Mouse (Mus musculus): ENCODE measurements around the gene Gm11172. TPM values are rescaled to one million over a fixed set of nuclear protein-coding genes. Genes with fewer than 3 reads are reported as not detected.

Gm11172 gene
- polyA plus RNA-seq, 1 experiment = not detected

- Histone ChIP-seq H3K27me3 (replicated peaks; ENCODE audit: control insufficient read depth, insufficient read depth, low read length) (no peaks in the 10 kb centered on the region), H3K27ac (ENCODE audit: insufficient read depth, low read depth, low read length) (no peak overlapping the region), H3K4me1 (ENCODE audit: control insufficient read depth, insufficient read depth, low read length) (peaks cover 4% of the 10 kb centered on the region), H3K4me3 (ENCODE audit: insufficient read depth, low read depth, low read length) (no peak overlapping the region), H3K36me3 (ENCODE audit: control insufficient read depth, insufficient read depth, low read length) (no peaks in the 10 kb centered on the region)
- no peak for TF ChIP-seq POLR2A (IDR thresholded peaks at IDR 0.05; ENCODE audit: low read depth, low read length)
- TF ChIP-seq CTCF (conservative IDR thresholded peaks at IDR 0.05; ENCODE audit: insufficient read depth, insufficient read length, low read depth, low read length) = no peak
- WGBS = 96% methylated on average over 3 of the region's 3 CpGs
- DNase-seq = no peak
Observed at GRCm38 (mm10) chr16:10836388-10836787, 23.7 kb downstream of the Gm11172 start.

GRCm38 (mm10) chr16:10837250-10837649 is 24.5 kb downstream of the Gm11172 start:
- 83% methylated on average over 3 of the region's 3 CpGs for WGBS
- H3K27me3 ChIP-seq (replicated peaks; ENCODE audit: control insufficient read depth, insufficient read depth, low read length) = no peaks in the 10 kb centered on the region
- H3K36me3 ChIP-seq (ENCODE audit: control insufficient read depth, insufficient read depth, low read length) = no peaks in the 10 kb centered on the region
- DNase-seq = no peak
- H3K4me3 ChIP-seq (ENCODE audit: insufficient read depth, low read depth, low read length) = no peak overlapping the region
- peaks cover 4% of the 10 kb centered on the region for H3K4me1 ChIP-seq (ENCODE audit: control insufficient read depth, insufficient read depth, low read length)
- TF ChIP-seq CTCF (conservative IDR thresholded peaks at IDR 0.05; ENCODE audit: insufficient read depth, insufficient read length, low read depth, low read length) = no peak
- TF ChIP-seq POLR2A (IDR thresholded peaks at IDR 0.05; ENCODE audit: low read depth, low read length) = no peak
- no peak overlapping the region for H3K27ac ChIP-seq (ENCODE audit: insufficient read depth, low read depth, low read length)

- Histone ChIP-seq H3K36me3 (ENCODE audit: control insufficient read depth, insufficient read depth, low read length) (no peaks in the 10 kb centered on the region), H3K4me3 (ENCODE audit: insufficient read depth, low read depth, low read length) (no peak overlapping the region), H3K27me3 (replicated peaks; ENCODE audit: control insufficient read depth, insufficient read depth, low read length) (no peaks in the 10 kb centered on the region), H3K4me1 (ENCODE audit: control insufficient read depth, insufficient read depth, low read length) (peaks cover 4% of the 10 kb centered on the region), H3K27ac (ENCODE audit: insufficient read depth, low read depth, low read length) (no peak overlapping the region)
- no peak for DNase-seq
- WGBS = 69% methylated on average over 1 of the region's 1 CpGs
- TF ChIP-seq CTCF (conservative IDR thresholded peaks at IDR 0.05; ENCODE audit: insufficient read depth, insufficient read length, low read depth, low read length) (no peak), POLR2A (IDR thresholded peaks at IDR 0.05; ENCODE audit: low read depth, low read length) (no peak)
Observed at GRCm38 (mm10) chr16:10837903-10838302, 25.2 kb downstream of the Gm11172 start.

GRCm38 (mm10) chr16:10838487-10839245 is 26.0 kb downstream of the Gm11172 start:
- TF ChIP-seq CTCF (conservative IDR thresholded peaks at IDR 0.05; ENCODE audit: insufficient read depth, insufficient read length, low read depth, low read length) (no peak), POLR2A (IDR thresholded peaks at IDR 0.05; ENCODE audit: low read depth, low read length) (no peak)
- no peak overlapping the region for H3K4me3 ChIP-seq (ENCODE audit: insufficient read depth, low read depth, low read length)
- H3K27me3 ChIP-seq (replicated peaks; ENCODE audit: control insufficient read depth, insufficient read depth, low read length) = no peaks in the 10 kb centered on the region
- H3K36me3 ChIP-seq (ENCODE audit: control insufficient read depth, insufficient read depth, low read length) = no peaks in the 10 kb centered on the region
- no peak overlapping the region for H3K27ac ChIP-seq (ENCODE audit: insufficient read depth, low read depth, low read length)
- WGBS = 25% methylated on average over 10 of the region's 10 CpGs
- DNase-seq = peak; percentile 66
- H3K4me1 ChIP-seq (ENCODE audit: control insufficient read depth, insufficient read depth, low read length) = peaks cover 8% of the 10 kb centered on the region

GRCm38 (mm10) chr16:10840018-10840417 is 27.3 kb downstream of the Gm11172 start:
- DNase-seq = no peak
- H3K36me3 ChIP-seq (ENCODE audit: control insufficient read depth, insufficient read depth, low read length) = no peaks in the 10 kb centered on the region
- WGBS = 90% methylated on average over 13 of the region's 14 CpGs
- peaks cover 9% of the 10 kb centered on the region for H3K4me1 ChIP-seq (ENCODE audit: control insufficient read depth, insufficient read depth, low read length)
- no peaks in the 10 kb centered on the region for H3K27me3 ChIP-seq (replicated peaks; ENCODE audit: control insufficient read depth, insufficient read depth, low read length)
- H3K4me3 ChIP-seq (ENCODE audit: insufficient read depth, low read depth, low read length) = no peak overlapping the region
- TF ChIP-seq CTCF (conservative IDR thresholded peaks at IDR 0.05; ENCODE audit: insufficient read depth, insufficient read length, low read depth, low read length) = no peak
- no peak overlapping the region for H3K27ac ChIP-seq (ENCODE audit: insufficient read depth, low read depth, low read length)

GRCm38 (mm10) chr16:10842282-10842855 is 29.7 kb downstream of the Gm11172 start:
- Histone ChIP-seq H3K27me3 (replicated peaks; ENCODE audit: control insufficient read depth, insufficient read depth, low read length) (no peaks in the 10 kb centered on the region), H3K36me3 (ENCODE audit: control insufficient read depth, insufficient read depth, low read length) (no peaks in the 10 kb centered on the region), H3K27ac (ENCODE audit: insufficient read depth, low read depth, low read length) (no peak overlapping the region), H3K4me3 (ENCODE audit: insufficient read depth, low read depth, low read length) (no peak overlapping the region), H3K4me1 (ENCODE audit: control insufficient read depth, insufficient read depth, low read length) (peaks cover 9% of the 10 kb centered on the region)
- peak; percentile 75 for DNase-seq
- TF ChIP-seq POLR2A (IDR thresholded peaks at IDR 0.05; ENCODE audit: low read depth, low read length) (no peak), CTCF (conservative IDR thresholded peaks at IDR 0.05; ENCODE audit: insufficient read depth, insufficient read length, low read depth, low read length) (no peak)
- WGBS = 38% methylated on average over 4 of the region's 4 CpGs

- H3K4me3 ChIP-seq (ENCODE audit: insufficient read depth, low read depth, low read length) = peak overlapping the region; percentile 27
- no peaks in the 10 kb centered on the region for H3K27me3 ChIP-seq (replicated peaks; ENCODE audit: control insufficient read depth, insufficient read depth, low read length)
- WGBS = 14% methylated on average over 18 of the region's 18 CpGs
- no peak for TF ChIP-seq CTCF (conservative IDR thresholded peaks at IDR 0.05; ENCODE audit: insufficient read depth, insufficient read length, low read depth, low read length)
- no peak for TF ChIP-seq POLR2A (IDR thresholded peaks at IDR 0.05; ENCODE audit: low read depth, low read length)
- peak; percentile 55 for DNase-seq
- no peaks in the 10 kb centered on the region for H3K36me3 ChIP-seq (ENCODE audit: control insufficient read depth, insufficient read depth, low read length)
- no peak overlapping the region for H3K27ac ChIP-seq (ENCODE audit: insufficient read depth, low read depth, low read length)
- H3K4me1 ChIP-seq (ENCODE audit: control insufficient read depth, insufficient read depth, low read length) = peaks cover 5% of the 10 kb centered on the region; the same call in 1 of the 2 replicates
Observed at GRCm38 (mm10) chr16:10843486-10844318, 31.0 kb downstream of the Gm11172 start.
